Mouse (Mus musculus) liver, embryonic 13.5 days (tissue): ENCODE results near the gene Gpx4. TPM values are rescaled to one million over a fixed set of nuclear protein-coding genes. Genes with fewer than 3 reads are reported as not detected.

Experiments used
- ATAC-seq: fragments of 200-750 bp; cut with Nextera tagmentation; 2 replicates; pipeline ENCODE4 v1.8.0; 2017; ENCODE audit warnings: low read depth, mild to moderate bottlenecking, moderate number of reproducible peaks, moderate library complexity
- DNase-seq: peaks from one replicate; pipeline ENCODE4 v3.0.0; 2022
- H3K27ac ChIP-seq: fragments of 300-500 bp; sonication (generic); 2 replicates; pipeline ENCODE4 v1.5.1; 2015; ENCODE audit warnings: moderate library complexity, mild to moderate bottlenecking, inconsistent platforms
- H3K27me3 ChIP-seq: fragments of 300-500 bp; sonication (generic); 2 replicates; pipeline ENCODE4 v1.6.1; 2015; ENCODE audit warnings: mild to moderate bottlenecking, inconsistent platforms
- H3K36me3 ChIP-seq: fragments of 300-500 bp; sonication (generic); 2 replicates; pipeline ENCODE4 v1.6.1; 2015; ENCODE audit warnings: mild to moderate bottlenecking, inconsistent platforms
- H3K4me1 ChIP-seq: fragments of 300-500 bp; sonication (generic); replicated peaks from 2 replicates; pipeline ENCODE4 v1.6.1; 2015; ENCODE audit warnings: inconsistent platforms
- H3K4me2 ChIP-seq: fragments of 300-500 bp; sonication (generic); 2 replicates; pipeline ENCODE4 v1.6.1; 2015; ENCODE audit warnings: inconsistent platforms, mild to moderate bottlenecking, moderate library complexity
- H3K4me3 ChIP-seq: fragments of 300-500 bp; sonication (generic); replicated peaks from 2 replicates; pipeline ENCODE4 v1.5.1; 2015; ENCODE audit warnings: mild to moderate bottlenecking, inconsistent platforms
- H3K9ac ChIP-seq: fragments of 300-500 bp; sonication (generic); 2 replicates; pipeline ENCODE4 v1.6.1; 2015; ENCODE audit warnings: mild to moderate bottlenecking, inconsistent platforms
- H3K9me3 ChIP-seq: fragments of 300-500 bp; sonication (generic); replicated peaks from 2 replicates; pipeline ENCODE4 v1.6.1; 2016; ENCODE audit warnings: inconsistent platforms
- WGBS: fragments of 180-500 bp; shearing (Covaris S2); methylation state at CpG from one replicate; pipeline ENCODE4 v1.1.7; 2015; ENCODE audit not compliant: insufficient replicate concordance; 5-methylcytosine and 5-hydroxymethylcytosine counted together
- polyA plus RNA-seq: library from polyadenylated mRNA; unstranded; fragments of >200 nt; fragmentation: Nextera tagmentation; extraction: Ambion mirVana; gene quantifications from 2 replicates; pipeline ENCODE4 v1.2.1, GENCODE M21; 2015

The Gpx4 gene
- polyA plus RNA-seq, 1 experiment from 2014 or later = 677 TPM

- WGBS = 18% methylated on average over 10 of the region's 10 CpGs
- Histone ChIP-seq H3K9me3 (no peaks in the 10 kb centered on the region), H3K36me3 (peaks cover 60% of the 10 kb centered on the region), H3K4me3 (peak overlapping the region; percentile 59), H3K9ac (peak overlapping the region; percentile 72), H3K4me2 (peak overlapping the region; percentile 78), H3K4me1 (peaks cover 72% of the 10 kb centered on the region), H3K27ac (peak overlapping the region; percentile 84), H3K27me3 (peaks cover 19% of the 10 kb centered on the region)
- peak; percentile 30 for DNase-seq
- ATAC-seq = peak; percentile 22; the same call in 1 of the 2 replicates
Measured at GRCm38 (mm10) chr10:80016931-80017330, 30.0 kb upstream of the Gpx4 start.

- Histone ChIP-seq H3K27me3 (peaks cover 19% of the 10 kb centered on the region), H3K4me3 (peak overlapping the region; percentile 59), H3K36me3 (peaks cover 60% of the 10 kb centered on the region), H3K9me3 (no peaks in the 10 kb centered on the region), H3K27ac (peak overlapping the region; percentile 84), H3K4me2 (peak overlapping the region; percentile 78), H3K9ac (peak overlapping the region; percentile 72), H3K4me1 (peaks cover 72% of the 10 kb centered on the region)
- ATAC-seq = peak; percentile 44
- DNase-seq = peak; percentile 60
- WGBS = 14% methylated on average over 3 of the region's 3 CpGs
Measured at GRCm38 (mm10) chr10:80017361-80017760, 29.6 kb upstream of the Gpx4 start.

- H3K27ac ChIP-seq = peak overlapping the region; percentile 84
- DNase-seq (no peak), ATAC-seq (no peak)
- peaks cover 60% of the 10 kb centered on the region for H3K36me3 ChIP-seq
- WGBS = 43% methylated on average over 14 of the region's 14 CpGs
- H3K4me2 ChIP-seq = peak overlapping the region; percentile 78
- peaks cover 19% of the 10 kb centered on the region for H3K27me3 ChIP-seq
- no peaks in the 10 kb centered on the region for H3K9me3 ChIP-seq
- peak overlapping the region; percentile 59 for H3K4me3 ChIP-seq
- H3K9ac ChIP-seq = peak overlapping the region; percentile 72
- peaks cover 72% of the 10 kb centered on the region for H3K4me1 ChIP-seq
Measured at GRCm38 (mm10) chr10:80017771-80018170, 29.2 kb upstream of the Gpx4 start.

- DNase-seq = peak; percentile 63
- no peaks in the 10 kb centered on the region for H3K9me3 ChIP-seq
- H3K36me3 ChIP-seq = peaks cover 54% of the 10 kb centered on the region
- peak; percentile 75 for ATAC-seq
- H3K27ac ChIP-seq = peak overlapping the region; percentile 84
- peaks cover 70% of the 10 kb centered on the region for H3K4me1 ChIP-seq
- whole genome bisulfite sequencing = 4% methylated on average over 14 of the region's 15 CpGs
- peak overlapping the region; percentile 67 for H3K9ac ChIP-seq
- peak overlapping the region; percentile 66 for H3K4me2 ChIP-seq
- H3K4me3 ChIP-seq = peak overlapping the region; percentile 39
- H3K27me3 ChIP-seq = peaks cover 11% of the 10 kb centered on the region
Measured at GRCm38 (mm10) chr10:80018739-80019297, 28.1 kb upstream of the Gpx4 start.

GRCm38 (mm10) chr10:80019471-80020131 is 27.4 kb upstream of the Gpx4 start:
- Histone ChIP-seq H3K27me3 (peaks cover 3% of the 10 kb centered on the region; the same call in 1 of the 2 replicates), H3K9ac (peak overlapping the region; percentile 67), H3K4me1 (peaks cover 70% of the 10 kb centered on the region), H3K4me2 (peak overlapping the region; percentile 66), H3K4me3 (peak overlapping the region; percentile 39), H3K36me3 (peaks cover 49% of the 10 kb centered on the region), H3K9me3 (no peaks in the 10 kb centered on the region), H3K27ac (peak overlapping the region; percentile 84)
- 55% methylated on average over 20 of the region's 20 CpGs for WGBS
- ATAC-seq (peak; percentile 37), DNase-seq (no peak)

- Histone ChIP-seq H3K9me3 (no peaks in the 10 kb centered on the region), H3K36me3 (peaks cover 48% of the 10 kb centered on the region), H3K4me1 (peaks cover 71% of the 10 kb centered on the region), H3K9ac (peak overlapping the region; percentile 67; the same call in 1 of the 2 replicates), H3K27ac (no peak overlapping the region; the same call in 1 of the 2 replicates), H3K27me3 (no peaks in the 10 kb centered on the region), H3K4me3 (no peak overlapping the region), H3K4me2 (peak overlapping the region; percentile 66; the same call in 1 of the 2 replicates)
- 77% methylated on average over 11 of the region's 11 CpGs for WGBS
- DNase-seq = no peak
- no peak for ATAC-seq
Measured at GRCm38 (mm10) chr10:80020191-80020590, 26.8 kb upstream of the Gpx4 start.

GRCm38 (mm10) chr10:80020603-80021319 is 26.2 kb upstream of the Gpx4 start:
- no peak overlapping the region for H3K4me3 ChIP-seq
- no peak overlapping the region for H3K9ac ChIP-seq
- no peaks in the 10 kb centered on the region for H3K9me3 ChIP-seq
- no peak for ATAC-seq
- H3K4me1 ChIP-seq = peaks cover 74% of the 10 kb centered on the region
- 80% methylated on average over 18 of the region's 18 CpGs for whole genome bisulfite sequencing
- no peak for DNase-seq
- H3K27me3 ChIP-seq = no peaks in the 10 kb centered on the region
- H3K36me3 ChIP-seq = peaks cover 42% of the 10 kb centered on the region
- no peak overlapping the region for H3K4me2 ChIP-seq
- no peak overlapping the region for H3K27ac ChIP-seq

GRCm38 (mm10) chr10:80021320-80021641 is 25.7 kb upstream of the Gpx4 start:
- peaks cover 45% of the 10 kb centered on the region for H3K36me3 ChIP-seq
- 78% methylated on average over 13 of the region's 13 CpGs for WGBS
- H3K27ac ChIP-seq = no peak overlapping the region
- H3K9ac ChIP-seq = no peak overlapping the region
- no peaks in the 10 kb centered on the region for H3K9me3 ChIP-seq
- no peak overlapping the region for H3K4me2 ChIP-seq
- DNase-seq (no peak), ATAC-seq (no peak)
- peaks cover 74% of the 10 kb centered on the region for H3K4me1 ChIP-seq
- H3K27me3 ChIP-seq = no peaks in the 10 kb centered on the region
- no peak overlapping the region for H3K4me3 ChIP-seq

- WGBS = 89% methylated on average over 12 of the region's 12 CpGs
- peaks cover 67% of the 10 kb centered on the region for H3K4me1 ChIP-seq
Measured at GRCm38 (mm10) chr10:80022164-80022563, 24.8 kb upstream of the Gpx4 start.

GRCm38 (mm10) chr10:80022806-80023205 is 24.2 kb upstream of the Gpx4 start:
- Histone ChIP-seq H3K9me3 (no peaks in the 10 kb centered on the region), H3K36me3 (peaks cover 60% of the 10 kb centered on the region), H3K4me3 (no peak overlapping the region), H3K27me3 (no peaks in the 10 kb centered on the region), H3K4me1 (peaks cover 67% of the 10 kb centered on the region), H3K9ac (no peak overlapping the region), H3K27ac (no peak overlapping the region), H3K4me2 (no peak overlapping the region)
- WGBS = 80% methylated on average over 8 of the region's 8 CpGs
- no peak for DNase-seq
- no peak for ATAC-seq

More at GRCm38 (mm10) chr10:80022164-80022563, 24.8 kb upstream of the Gpx4 start:
- Histone ChIP-seq H3K9ac (no peak overlapping the region), H3K36me3 (peaks cover 53% of the 10 kb centered on the region), H3K27ac (no peak overlapping the region), H3K27me3 (no peaks in the 10 kb centered on the region), H3K4me2 (no peak overlapping the region), H3K4me3 (no peak overlapping the region), H3K9me3 (no peaks in the 10 kb centered on the region)
- ATAC-seq (no peak), DNase-seq (no peak)

GRCm38 (mm10) chr10:80023758-80024157 is 23.2 kb upstream of the Gpx4 start:
- no peak for ATAC-seq
- Histone ChIP-seq H3K36me3 (peaks cover 64% of the 10 kb centered on the region), H3K4me1 (peaks cover 70% of the 10 kb centered on the region)

More at GRCm38 (mm10) chr10:80023758-80024157, 23.2 kb upstream of the Gpx4 start:
- no peak for DNase-seq
- H3K9me3 ChIP-seq = no peaks in the 10 kb centered on the region
- H3K27me3 ChIP-seq = no peaks in the 10 kb centered on the region
- H3K4me2 ChIP-seq = no peak overlapping the region
- no peak overlapping the region for H3K9ac ChIP-seq
- H3K4me3 ChIP-seq = no peak overlapping the region
- peak overlapping the region; percentile 59 for H3K27ac ChIP-seq
- WGBS = 71% methylated on average over 5 of the region's 5 CpGs
